Comparison of ENCODE assay signal across 9 mouse cellular contexts in genomic region chr2:104710670-104711370, GRCm38 (mm10). TPM values are rescaled to one million over a fixed set of nuclear protein-coding genes. Genes with fewer than 3 reads are reported as not detected.
DNase-seq lines count a peak whose midpoint lies in the region; ATAC-seq and TF ChIP-seq lines count a peak whose summit lies in the region.
"Had no signal": no experiment of that assay in that cellular context is flagged by ENCODE, and none has a peak within 500 bp of the region (broad histone marks: within the 10 kb centered on the region; RNA-seq: fewer than 3 reads in every experiment).

No protein-coding gene starts in this region.

- WGBS in cerebellum, adult 2 months, result 16% methylated on average over 6 of the region's 6 CpGs
- 19% methylated on average over 6 of the region's 6 CpGs for WGBS in forebrain, embryonic 15.5 days
- WGBS in liver, embryonic 16.5 days (ENCODE audit: insufficient replicate concordance), result 19% methylated on average over 6 of the region's 6 CpGs

- H3K4me2 ChIP-seq in forebrain, embryonic 15.5 days (replicated peaks), result peak overlapping the region; percentile 55
- peak overlapping the region; percentile 73; the same call in 1 of the 2 replicates for H3K4me2 ChIP-seq in liver, embryonic 16.5 days (ENCODE audit: low read depth, low read length)

- no peak for TF ChIP-seq POLR2A in cerebellum, adult 2 months (IDR thresholded peaks at IDR 0.05; ENCODE audit: borderline replicate concordance, insufficient read depth, low read length)

- TF ChIP-seq CTCF in cerebellum, adult 2 months (IDR thresholded peaks at IDR 0.05; ENCODE audit: borderline replicate concordance, insufficient read depth, low read depth, low read length), result no peak
- TF ChIP-seq CTCF in G1E (IDR thresholded peaks at IDR 0.05; ENCODE audit: low read depth, low read length), result no peak

- no peak for DNase-seq in cerebellum, adult 2 months
- DNase-seq in cerebellum, postnatal 36 days, result no peak
- no peak for DNase-seq in G1E (ENCODE audit: low spot score)
- DNase-seq in T-cell, adult 2 months (ENCODE audit: low spot score), result no peak
- DNase-seq in gastrocnemius, postnatal 10 days, result no peak

- H3K4me1 ChIP-seq in cerebellum, adult 2 months (ENCODE audit: control insufficient read depth, insufficient read depth, low read length), result peaks cover 8% of the 10 kb centered on the region
- peaks cover 12% of the 10 kb centered on the region for H3K4me1 ChIP-seq in G1E (ENCODE audit: insufficient read depth, low read depth, low read length)
- H3K4me1 ChIP-seq in forebrain, embryonic 15.5 days, result peaks cover 27% of the 10 kb centered on the region
- H3K4me1 ChIP-seq in liver, embryonic 16.5 days (ENCODE audit: control insufficient read depth, low read depth, low read length), result peaks cover 2% of the 10 kb centered on the region; the same call in 1 of the 2 replicates

- peak; percentile 55; the same call in 1 of the 2 replicates for ATAC-seq in G1E (ENCODE audit: extremely low read depth, insufficient number of reproducible peaks, low FRiP score, poor library complexity, severe bottlenecking)
- ATAC-seq in forebrain, embryonic 15.5 days (replicated peaks), result no peak
- no peak for ATAC-seq in liver, embryonic 16.5 days (ENCODE audit: low read depth)
- ATAC-seq in monocyte, adult 5-6 weeks (replicated peaks; ENCODE audit: insufficient number of reproducible peaks, low FRiP score, low TSS enrichment, poor library complexity, severe bottlenecking), result no peak

- H3K27me3 ChIP-seq in cerebellum, adult 2 months (ENCODE audit: control insufficient read depth, insufficient read depth, low read length), result no peaks in the 10 kb centered on the region
- H3K27me3 ChIP-seq in G1E (ENCODE audit: insufficient read depth, low read length), result peaks cover 2% of the 10 kb centered on the region; the same call in 1 of the 2 replicates
- H3K27me3 ChIP-seq in forebrain, embryonic 15.5 days, result no peaks in the 10 kb centered on the region
- peaks cover 26% of the 10 kb centered on the region for H3K27me3 ChIP-seq in liver, embryonic 16.5 days (ENCODE audit: control insufficient read depth, insufficient read depth, low read depth, low read length)

- no peaks in the 10 kb centered on the region for H3K9me3 ChIP-seq in G1E (replicated peaks)
- H3K9me3 ChIP-seq in forebrain, embryonic 15.5 days, result no peaks in the 10 kb centered on the region
- no peaks in the 10 kb centered on the region for H3K9me3 ChIP-seq in liver, embryonic 16.5 days (replicated peaks; ENCODE audit: control insufficient read depth, low read length)

- H3K27ac ChIP-seq in cerebellum, adult 2 months (ENCODE audit: insufficient read depth, low read length), result no peak overlapping the region
- H3K27ac ChIP-seq in forebrain, embryonic 15.5 days (replicated peaks), result peak overlapping the region; percentile 89; the same call in 1 of the 2 replicates
- H3K27ac ChIP-seq in liver, embryonic 16.5 days (ENCODE audit: low read length), result no peak overlapping the region

- H3K4me3 ChIP-seq in cerebellum, adult 2 months (replicated peaks; ENCODE audit: insufficient read depth, low read depth, low read length), result peak overlapping the region; percentile 73
- H3K4me3 ChIP-seq in G1E (ENCODE audit: low read depth, low read length), result no peak overlapping the region
- peak overlapping the region; percentile 74 for H3K4me3 ChIP-seq in forebrain, embryonic 15.5 days
- H3K4me3 ChIP-seq in liver, embryonic 16.5 days (ENCODE audit: low read depth, low read length), result no peak overlapping the region

- no peaks in the 10 kb centered on the region for H3K36me3 ChIP-seq in G1E (replicated peaks)
- peaks cover 3% of the 10 kb centered on the region; the same call in 1 of the 2 replicates for H3K36me3 ChIP-seq in forebrain, embryonic 15.5 days
- H3K36me3 ChIP-seq in liver, embryonic 16.5 days (ENCODE audit: control insufficient read depth, insufficient read depth), result no peaks in the 10 kb centered on the region

- H3K9ac ChIP-seq in forebrain, embryonic 15.5 days (replicated peaks), result peak overlapping the region; percentile 67; the same call in 1 of the 2 replicates
- H3K9ac ChIP-seq in liver, embryonic 16.5 days (ENCODE audit: low read depth, low read length), result no peak overlapping the region

RNA-seq across cellular contexts. Expression of gene Tcp11l1, which starts 1.1 kb away (rescaled TPM):
- 27.7 and 29.5 TPM in 2 replicates for polyA plus RNA-seq in cerebellum, adult 2 months (2012; rRNA removed)
- total RNA-seq in G1E (2014; fragmentation: Nextera tagmentation) (15.6 and 17.5 TPM in 2 replicates), G1E (2017) (13.5 and 13.6 TPM in 2 replicates)
- polyA plus RNA-seq in G1E (2012), result 7.2 and 7.8 TPM in 2 replicates
- 60.4 and 62.3 TPM in 2 replicates for polyA plus RNA-seq in forebrain, embryonic 15.5 days (2015; fragmentation: Nextera tagmentation; extraction: Ambion mirVana)
- polyA plus RNA-seq in liver, embryonic 16.5 days (2015; fragmentation: Nextera tagmentation; extraction: Ambion mirVana), result 4.3 and 4.6 TPM in 2 replicates
- total RNA-seq in monocyte, adult 5-6 weeks (2017), result 2.6 to 5.0 TPM (median 3.4 TPM) in 3 replicates
- 1 to 10 TPM; 5.7 to 7.2 TPM for total RNA-seq in gastrocnemius, postnatal 10 days (2021)

RNA-seq across cellular contexts. Expression of gene Pin1rt1, which starts 5.4 kb away (rescaled TPM):
- 0.08 TPM in 1 of 2 replicates, not detected in the other for polyA plus RNA-seq in cerebellum, adult 2 months (2012; rRNA removed)
- not detected in 2 replicates for total RNA-seq in G1E (2014; fragmentation: Nextera tagmentation)
- not detected in 2 replicates for total RNA-seq in G1E (2017)
- polyA plus RNA-seq in G1E (2012), result not detected in 2 replicates
- polyA plus RNA-seq in forebrain, embryonic 15.5 days (2015; fragmentation: Nextera tagmentation; extraction: Ambion mirVana), result 0.24 TPM in 1 of 2 replicates, not detected in the other
- polyA plus RNA-seq in liver, embryonic 16.5 days (2015; fragmentation: Nextera tagmentation; extraction: Ambion mirVana), result not detected in 2 replicates
- not detected in 3 replicates for total RNA-seq in monocyte, adult 5-6 weeks (2017)
- not detected for total RNA-seq in gastrocnemius, postnatal 10 days (2021)
- total RNA-seq: left cerebral cortex, postnatal 4 days had no signal

RNA-seq across cellular contexts. Expression of gene Depdc7, which starts 31.9 kb away (rescaled TPM):
- polyA plus RNA-seq in cerebellum, adult 2 months (2012; rRNA removed), result 2.3 and 3.6 TPM in 2 replicates
- total RNA-seq in G1E (2014; fragmentation: Nextera tagmentation) (1.4 and 2.4 TPM in 2 replicates), G1E (2017) (6.7 and 7.0 TPM in 2 replicates)
- 1.4 and 1.8 TPM in 2 replicates for polyA plus RNA-seq in G1E (2012)
- 2.0 and 2.8 TPM in 2 replicates for polyA plus RNA-seq in forebrain, embryonic 15.5 days (2015; fragmentation: Nextera tagmentation; extraction: Ambion mirVana)
- 13.0 and 14.0 TPM in 2 replicates for polyA plus RNA-seq in liver, embryonic 16.5 days (2015; fragmentation: Nextera tagmentation; extraction: Ambion mirVana)
- total RNA-seq in monocyte, adult 5-6 weeks (2017), result 0.75 to 3.1 TPM (median 0.87 TPM) in 3 replicates
- 1 to 10 TPM; 2.3 to 3.0 TPM for total RNA-seq in gastrocnemius, postnatal 10 days (2021)

Comparison
In these comparisons a context has a peak if more than half of its experiments do, and no peak if none do; other contexts are left out.
1. H3K4me3 ChIP-seq: peak in cerebellum, adult 2 months (single experiment) and forebrain, embryonic 15.5 days (single experiment); none in G1E (single experiment) and liver, embryonic 16.5 days (single experiment).